Mouse (Mus musculus): ENCODE measurements around the gene Olfr504. TPM values are rescaled to one million over a fixed set of nuclear protein-coding genes. Genes with fewer than 3 reads are reported as not detected.
"Not testable (repeated sequence)": the region's sequence is repeated elsewhere in the genome, so short reads cannot be mapped to it uniquely, and the experiment has no call there.

The Olfr504 gene
- not detected in 2 replicates for polyA plus RNA-seq (2015; fragmentation: Nextera tagmentation; extraction: Ambion mirVana)

DNA sequence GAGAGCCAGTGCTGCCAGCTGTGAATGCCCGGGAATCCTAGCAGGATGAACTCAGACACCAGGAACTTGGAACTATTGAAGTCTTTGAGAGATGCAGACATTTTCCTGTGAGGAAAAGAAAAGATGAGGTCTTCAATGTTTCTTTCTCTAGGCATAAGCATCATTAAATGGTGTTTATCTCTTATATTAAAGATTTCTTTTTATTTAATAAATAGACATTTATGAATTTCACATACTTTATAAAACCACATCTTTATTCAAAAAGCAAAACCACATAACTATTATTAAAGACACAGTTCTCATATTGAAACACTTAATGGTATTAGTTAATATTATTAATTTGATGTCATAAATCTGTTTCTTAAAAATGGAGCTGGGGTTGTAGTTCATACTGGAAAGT is at the start of gene Olfr504:
Gene Olfr504, minus strand, starts transcription at position 101 of the 400 bp plus-strand sequence.
- Histone ChIP-seq H3K9ac (no peak within 1 kb of the TSS), H3K9me3 (replicated peaks) (no peaks in the 10 kb centered on the region), H3K36me3 (no peaks in the 10 kb centered on the region), H3K4me2 (no peak within 1 kb of the TSS), H3K27ac (no peak within 1 kb of the TSS), H3K4me1 (replicated peaks) (no peaks in the 10 kb centered on the region), H3K27me3 (no peaks in the 10 kb centered on the region), H3K4me3 (no peak within 1 kb of the TSS)
- no peak for ATAC-seq (replicated peaks; ENCODE audit: insufficient number of reproducible peaks, insufficient read depth, low FRiP score, low read depth)
- 75% methylated on average over 1 of the region's 1 CpGs for WGBS

DNA sequence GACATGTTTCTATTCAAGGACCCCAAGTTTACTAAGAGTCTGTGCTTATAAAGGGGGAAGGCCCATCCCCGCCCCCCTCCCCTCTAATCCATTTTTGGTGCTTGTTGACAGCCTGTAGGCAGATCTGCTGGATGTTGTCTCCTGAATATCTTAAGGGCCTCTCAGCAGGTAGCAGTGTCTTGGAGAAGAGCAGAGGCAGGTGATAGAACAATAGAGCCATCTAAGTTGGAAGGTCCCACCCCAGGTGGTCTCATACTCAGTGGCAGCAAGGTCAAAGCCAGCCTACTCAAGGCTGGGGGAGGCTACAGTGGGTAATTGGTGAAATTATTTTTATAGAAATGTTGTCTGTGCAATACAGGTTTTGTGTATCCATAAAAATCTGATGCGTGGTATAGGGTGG is 48.5 kb upstream of the Olfr504 start:
- Histone ChIP-seq H3K4me1 (replicated peaks) (no peaks in the 10 kb centered on the region), H3K4me3 (no peak overlapping the region), H3K4me2 (no peak overlapping the region), H3K27ac (no peak overlapping the region), H3K9ac (no peak overlapping the region), H3K9me3 (replicated peaks) (no peaks in the 10 kb centered on the region), H3K27me3 (no peaks in the 10 kb centered on the region), H3K36me3 (no peaks in the 10 kb centered on the region)
- no peak for ATAC-seq (replicated peaks; ENCODE audit: insufficient number of reproducible peaks, insufficient read depth, low FRiP score, low read depth)
- 68% methylated on average over 2 of the region's 2 CpGs for WGBS

DNA sequence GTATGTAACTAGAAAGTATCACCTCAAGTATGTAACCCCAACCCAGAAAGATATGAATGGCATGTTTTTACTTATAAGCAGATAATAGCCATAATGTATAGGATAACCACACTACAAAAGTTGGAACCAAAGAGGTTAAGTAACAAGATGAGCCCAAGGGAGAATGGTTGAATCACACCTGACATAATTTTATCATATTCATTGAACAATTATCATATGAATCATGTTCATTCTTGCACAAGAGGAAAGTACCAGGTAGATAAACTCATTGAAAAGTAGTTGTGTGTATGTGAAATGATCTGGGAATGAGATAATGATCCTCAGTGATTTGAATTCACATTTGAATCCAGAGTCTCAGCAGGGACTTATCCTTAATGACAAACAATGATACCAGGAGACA is 44.9 kb upstream of the Olfr504 start, which contains the start of gene Olfr506:
Gene Olfr506, plus strand, starts transcription at position 301 of the 400 bp plus-strand sequence.
- no peak within 1 kb of the TSS for H3K4me3 ChIP-seq
- H3K27me3 ChIP-seq: no peaks in the 10 kb centered on the region
- H3K9me3 ChIP-seq (replicated peaks): no peaks in the 10 kb centered on the region
- H3K27ac ChIP-seq: no peak within 1 kb of the TSS
- no peaks in the 10 kb centered on the region for H3K36me3 ChIP-seq
- H3K4me2 ChIP-seq: no peak within 1 kb of the TSS
- no peak within 1 kb of the TSS for H3K9ac ChIP-seq
- no peaks in the 10 kb centered on the region for H3K4me1 ChIP-seq (replicated peaks)
- no peak for ATAC-seq (replicated peaks; ENCODE audit: insufficient number of reproducible peaks, insufficient read depth, low FRiP score, low read depth)

DNA sequence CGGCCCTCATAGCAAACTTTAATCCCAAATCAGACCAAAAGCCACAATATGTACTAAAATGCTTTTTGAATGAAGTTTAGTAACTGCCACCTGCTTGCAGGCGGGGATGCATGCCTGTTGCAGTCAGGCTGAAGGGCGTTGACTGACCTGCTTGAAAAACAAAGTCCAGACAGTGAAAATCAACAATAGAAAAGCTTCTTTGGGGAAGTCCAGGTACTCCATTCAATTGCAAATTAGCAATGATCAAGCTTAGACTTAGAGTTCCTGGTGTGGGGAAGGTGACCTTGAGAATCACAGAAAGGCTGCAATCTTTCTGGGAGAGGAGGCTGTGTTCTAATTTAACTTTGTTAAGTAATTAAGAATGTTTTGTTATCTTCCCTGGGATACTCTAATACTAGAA is 36.3 kb upstream of the Olfr504 start:
- H3K4me1 ChIP-seq (replicated peaks); H3K27me3 ChIP-seq; H3K36me3 ChIP-seq; H3K4me3 ChIP-seq; H3K4me2 ChIP-seq; H3K9me3 ChIP-seq (replicated peaks); H3K9ac ChIP-seq; ATAC-seq (replicated peaks; ENCODE audit: insufficient number of reproducible peaks, insufficient read depth, low FRiP score, low read depth); H3K27ac ChIP-seq: not testable (repeated sequence)
- WGBS: 65% methylated on average over 3 of the region's 3 CpGs

DNA sequence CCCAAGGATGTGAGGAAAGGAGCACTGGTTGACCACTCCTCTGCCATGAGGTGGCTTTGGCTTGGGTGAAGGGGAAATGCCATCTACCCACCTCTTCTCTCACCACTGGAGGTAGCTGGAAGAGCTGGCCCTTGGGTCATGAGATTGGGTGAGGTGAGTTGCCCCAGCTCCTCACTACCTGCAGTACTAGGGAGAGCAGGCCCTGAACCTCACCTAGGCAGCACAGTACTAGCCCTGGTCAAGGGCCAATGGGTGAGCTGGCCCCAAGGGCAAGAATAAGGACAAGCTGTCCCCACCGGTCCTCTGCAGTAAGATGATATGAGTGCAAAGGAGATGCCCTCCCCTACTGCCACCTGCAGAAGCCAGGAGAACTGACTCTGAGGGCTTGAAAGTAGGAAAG is 24.2 kb upstream of the Olfr504 start:
- ATAC-seq (replicated peaks; ENCODE audit: insufficient number of reproducible peaks, insufficient read depth, low FRiP score, low read depth): no peak
- 83% methylated on average over 1 of the region's 1 CpGs for WGBS
- no peak overlapping the region for H3K9ac ChIP-seq
- H3K27me3 ChIP-seq: no peaks in the 10 kb centered on the region
- H3K27ac ChIP-seq: no peak overlapping the region
- H3K4me1 ChIP-seq (replicated peaks): no peaks in the 10 kb centered on the region
- no peak overlapping the region for H3K4me3 ChIP-seq
- no peaks in the 10 kb centered on the region for H3K36me3 ChIP-seq
- no peak overlapping the region for H3K4me2 ChIP-seq
- H3K9me3 ChIP-seq (replicated peaks): no peaks in the 10 kb centered on the region

DNA sequence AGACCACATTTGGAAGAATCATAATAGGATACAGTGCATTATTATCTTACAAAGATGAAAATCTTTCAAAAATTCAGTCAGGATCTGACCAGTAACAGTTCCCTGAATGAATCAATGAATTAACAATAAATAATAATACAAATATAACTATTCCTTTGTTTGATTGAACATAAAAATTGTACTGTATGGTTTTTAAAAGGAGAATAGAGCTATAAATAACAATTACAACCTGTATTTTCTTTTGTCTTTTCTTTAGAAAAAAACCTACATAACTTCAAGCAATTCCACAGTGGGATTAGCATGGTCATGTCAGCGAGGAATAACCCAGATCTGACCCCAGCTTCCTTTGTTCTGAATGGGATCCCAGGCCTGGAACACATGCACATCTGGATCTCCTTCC is 21.4 kb downstream of the Olfr504 start, which contains the start of gene Olfr503:
Gene Olfr503, plus strand, starts transcription at position 301 of the 400 bp plus-strand sequence.
- H3K9ac ChIP-seq; H3K27me3 ChIP-seq; H3K9me3 ChIP-seq (replicated peaks); H3K4me3 ChIP-seq; H3K4me1 ChIP-seq (replicated peaks); H3K36me3 ChIP-seq; H3K4me2 ChIP-seq; ATAC-seq (replicated peaks; ENCODE audit: insufficient number of reproducible peaks, insufficient read depth, low FRiP score, low read depth); H3K27ac ChIP-seq: not testable (repeated sequence)
- WGBS: 48% methylated on average over 1 of the region's 1 CpGs

DNA sequence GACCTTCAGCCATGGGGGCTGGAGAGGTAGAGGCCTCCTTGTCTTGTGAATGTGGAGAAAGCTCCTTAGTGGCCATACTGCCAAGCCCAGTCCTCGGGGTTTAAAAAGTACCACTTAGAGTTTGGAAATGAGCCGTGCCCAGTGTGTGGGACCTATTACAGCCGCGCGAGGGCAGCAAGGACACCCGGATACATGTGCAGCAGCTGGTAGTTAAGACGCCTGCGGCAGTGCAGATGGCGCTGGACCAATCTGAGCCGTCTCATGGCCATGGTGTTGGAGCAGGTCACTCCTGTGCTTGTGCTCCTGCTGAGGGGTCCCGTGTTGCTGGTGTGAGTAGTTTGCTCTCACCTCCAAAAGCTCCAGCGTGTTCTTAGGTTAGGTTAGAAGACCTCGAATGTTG is 23.2 kb downstream of the Olfr504 start:
- no peaks in the 10 kb centered on the region for H3K36me3 ChIP-seq
- H3K9me3 ChIP-seq (replicated peaks): no peaks in the 10 kb centered on the region
- no peak overlapping the region for H3K9ac ChIP-seq
- H3K4me1 ChIP-seq (replicated peaks): no peaks in the 10 kb centered on the region
- no peak overlapping the region for H3K27ac ChIP-seq
- 69% methylated on average over 13 of the region's 13 CpGs for WGBS
- no peaks in the 10 kb centered on the region for H3K27me3 ChIP-seq
- H3K4me2 ChIP-seq: no peak overlapping the region
- ATAC-seq (replicated peaks; ENCODE audit: insufficient number of reproducible peaks, insufficient read depth, low FRiP score, low read depth): no peak
- H3K4me3 ChIP-seq: no peak overlapping the region

DNA sequence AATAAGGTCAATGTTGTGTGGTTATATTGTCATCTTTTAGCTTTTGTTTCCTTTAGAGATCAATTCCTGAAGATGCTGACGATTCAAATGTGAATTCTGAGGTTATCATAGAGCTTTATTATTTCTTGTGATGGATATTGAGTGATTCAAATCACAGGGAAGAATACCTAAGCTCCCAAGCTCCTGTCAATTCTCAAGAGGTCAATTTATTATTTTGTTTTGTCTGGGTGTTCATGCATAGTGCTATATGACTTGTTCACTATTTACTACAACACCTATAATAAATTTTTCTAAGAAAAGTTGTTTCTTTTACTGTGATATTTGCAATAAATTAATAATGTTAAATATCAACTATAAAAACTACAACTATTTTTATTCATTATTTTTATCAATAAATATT is 40.6 kb downstream of the Olfr504 start, which contains the start of gene Olfr502:
Gene Olfr502, minus strand, starts transcription at position 101 of the 400 bp plus-strand sequence.
- 61% methylated on average over 1 of the region's 1 CpGs for WGBS
- Histone ChIP-seq H3K27me3 (no peaks in the 10 kb centered on the region), H3K9ac (no peak within 1 kb of the TSS), H3K4me1 (replicated peaks) (no peaks in the 10 kb centered on the region), H3K4me2 (no peak within 1 kb of the TSS), H3K36me3 (no peaks in the 10 kb centered on the region), H3K4me3 (no peak within 1 kb of the TSS), H3K27ac (no peak within 1 kb of the TSS), H3K9me3 (replicated peaks) (no peaks in the 10 kb centered on the region)
- ATAC-seq (replicated peaks; ENCODE audit: insufficient number of reproducible peaks, insufficient read depth, low FRiP score, low read depth): no peak

Other genes with a start within 250 kb of the Olfr504 start
- not detected in 2 replicates for gene Olfr492, start 242.1 kb downstream of the Olfr504 start, polyA plus RNA-seq (2015; fragmentation: Nextera tagmentation; extraction: Ambion mirVana)
- gene Olfr493, start 218.8 kb downstream of the Olfr504 start, polyA plus RNA-seq (2015; fragmentation: Nextera tagmentation; extraction: Ambion mirVana): not detected in 2 replicates
- not detected in 2 replicates for gene Olfr494, start 200.5 kb downstream of the Olfr504 start, polyA plus RNA-seq (2015; fragmentation: Nextera tagmentation; extraction: Ambion mirVana)
- not detected in 2 replicates for gene Olfr495, start 172.6 kb downstream of the Olfr504 start, polyA plus RNA-seq (2015; fragmentation: Nextera tagmentation; extraction: Ambion mirVana)
- gene Olfr497, start 145.4 kb downstream of the Olfr504 start, polyA plus RNA-seq (2015; fragmentation: Nextera tagmentation; extraction: Ambion mirVana): not detected in 2 replicates
- gene Olfr498, start 100.5 kb downstream of the Olfr504 start, polyA plus RNA-seq (2015; fragmentation: Nextera tagmentation; extraction: Ambion mirVana): not detected in 2 replicates
- gene Olfr502, start 40.7 kb downstream of the Olfr504 start, polyA plus RNA-seq (2015; fragmentation: Nextera tagmentation; extraction: Ambion mirVana): not detected in 2 replicates
- gene Olfr503, start 21.3 kb downstream of the Olfr504 start, polyA plus RNA-seq (2015; fragmentation: Nextera tagmentation; extraction: Ambion mirVana): not detected in 2 replicates
- not detected in 2 replicates for gene Olfr506, start 45.0 kb upstream of the Olfr504 start, polyA plus RNA-seq (2015; fragmentation: Nextera tagmentation; extraction: Ambion mirVana)
- not detected in 2 replicates for gene Olfr507, start 56.0 kb upstream of the Olfr504 start, polyA plus RNA-seq (2015; fragmentation: Nextera tagmentation; extraction: Ambion mirVana)
- gene Olfr508, start 64.2 kb upstream of the Olfr504 start, polyA plus RNA-seq (2015; fragmentation: Nextera tagmentation; extraction: Ambion mirVana): not detected in 2 replicates
- gene Olfr509, start 86.1 kb upstream of the Olfr504 start, polyA plus RNA-seq (2015; fragmentation: Nextera tagmentation; extraction: Ambion mirVana): not detected in 2 replicates
- not detected in 2 replicates for gene Olfr510, start 100.6 kb upstream of the Olfr504 start, polyA plus RNA-seq (2015; fragmentation: Nextera tagmentation; extraction: Ambion mirVana)
- not detected in 2 replicates for gene Olfr512, start 147.5 kb upstream of the Olfr504 start, polyA plus RNA-seq (2015; fragmentation: Nextera tagmentation; extraction: Ambion mirVana)
- not detected in 2 replicates for gene Olfr513, start 185.2 kb upstream of the Olfr504 start, polyA plus RNA-seq (2015; fragmentation: Nextera tagmentation; extraction: Ambion mirVana)

All from heart, embryonic 15.5 days (tissue).